Mouse (Mus musculus) midbrain, embryonic 16.5 days (tissue): Measurements from ENCODE around the gene Plpp4. TPM values are rescaled to one million over a fixed set of nuclear protein-coding genes. Genes with fewer than 3 reads are reported as not detected.

ENCODE experiments used
- ATAC-seq: fragments of 200-750 bp; cut with Nextera tagmentation; 2 replicates; pipeline ENCODE4 v1.8.0; 2017; ENCODE audit warnings: moderate TSS enrichment
- H3K27ac ChIP-seq: fragments of 300-500 bp; sonication (generic); 2 replicates; pipeline ENCODE4 v1.5.1; 2014; ENCODE audit warnings: mild to moderate bottlenecking, low read length, mixed read lengths
- H3K27me3 ChIP-seq: fragments of 300-500 bp; sonication (generic); 2 replicates; pipeline ENCODE4 v1.6.1; 2014; ENCODE audit warnings: low read depth, low read length, mixed read lengths; ENCODE audit not compliant: control insufficient read depth, insufficient read depth
- H3K36me3 ChIP-seq: fragments of 300-500 bp; sonication (generic); 2 replicates; pipeline ENCODE4 v1.6.1; 2014; ENCODE audit warnings: mild to moderate bottlenecking, low read length, moderate library complexity, mixed read lengths; ENCODE audit not compliant: control insufficient read depth, insufficient read depth
- H3K4me1 ChIP-seq: fragments of 300-500 bp; sonication (generic); 2 replicates; pipeline ENCODE4 v1.6.1; 2014; ENCODE audit warnings: mild to moderate bottlenecking, low read length, mixed read lengths; ENCODE audit not compliant: control insufficient read depth, insufficient read depth
- H3K4me2 ChIP-seq: fragments of 300-500 bp; sonication (generic); 2 replicates; pipeline ENCODE4 v1.6.1; 2014; ENCODE audit warnings: mild to moderate bottlenecking, low read length, mixed read lengths
- H3K4me3 ChIP-seq: fragments of 300-500 bp; sonication (generic); 2 replicates; pipeline ENCODE4 v1.5.1; 2014; ENCODE audit warnings: low read depth, mild to moderate bottlenecking, low read length, moderate library complexity, mixed read lengths
- H3K9ac ChIP-seq: fragments of 300-500 bp; sonication (generic); 2 replicates; pipeline ENCODE4 v1.6.1; 2014; ENCODE audit warnings: low read depth, low read length, mixed read lengths
- H3K9me3 ChIP-seq: fragments of 300-500 bp; sonication (generic); replicated peaks from 2 replicates; pipeline ENCODE4 v1.6.1; 2014; ENCODE audit warnings: mild to moderate bottlenecking, low read length, mixed read lengths; ENCODE audit not compliant: control insufficient read depth, poor library complexity, severe bottlenecking
- WGBS: fragments of 180-500 bp; shearing (Covaris S2); extraction: QIAGEN DNeasy Blood & Tissue Kit; methylation state at CpG from one replicate; pipeline ENCODE4 v1.1.7; 2014; 5-methylcytosine and 5-hydroxymethylcytosine counted together
- polyA plus RNA-seq: library from polyadenylated mRNA; unstranded; fragments of >200 nt; fragmentation: Nextera tagmentation; extraction: Ambion mirVana; gene quantifications from 2 replicates; pipeline ENCODE4 v1.2.1, GENCODE M21; 2015

Gene Plpp4
- polyA plus RNA-seq = 11.6 and 11.9 TPM in 2 replicates

DNA sequence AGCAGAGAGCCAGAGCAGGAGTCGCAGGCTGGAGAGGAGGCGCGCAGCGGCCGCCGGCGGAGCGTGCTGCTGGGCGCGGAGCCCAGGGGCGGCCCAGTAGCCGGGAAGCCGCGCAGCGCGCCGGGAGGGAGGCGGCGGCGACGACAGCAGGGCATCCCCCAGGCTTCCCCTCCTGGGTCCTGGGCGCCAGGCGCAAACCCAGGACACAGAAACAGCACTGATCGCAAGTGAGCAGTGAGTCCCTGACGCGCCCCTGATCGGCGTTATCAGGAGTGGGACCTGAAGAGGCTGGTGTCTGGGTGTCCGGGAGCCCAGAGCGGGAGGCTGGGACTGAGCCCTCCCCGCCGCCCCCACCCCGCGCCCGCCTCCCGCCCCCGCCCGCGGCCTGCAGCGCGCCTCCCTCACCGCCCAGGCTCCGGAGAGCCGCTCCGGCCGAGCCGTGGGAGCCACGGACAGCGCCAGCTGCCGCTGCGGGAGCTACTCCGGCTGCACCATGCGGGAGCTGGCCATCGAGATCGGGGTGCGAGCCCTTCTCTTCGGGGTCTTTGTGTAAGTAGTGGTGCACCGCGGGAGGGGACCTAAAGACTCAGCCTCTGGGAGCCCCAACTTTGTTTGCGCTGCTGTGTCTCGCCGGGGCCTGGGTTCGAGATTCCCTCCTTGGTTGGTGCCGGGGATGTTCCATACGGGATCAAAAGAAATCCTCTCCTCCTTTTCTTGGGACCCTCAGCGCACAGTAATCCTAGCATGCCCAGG, at the start of gene Plpp4:
Plpp4 (plus strand) TSS at position 411 of the 753 bp plus-strand sequence.
- Histone ChIP-seq H3K4me3 (peak within 1 kb of the TSS; percentile 58), H3K9me3 (no peaks in the 10 kb centered on the region), H3K4me2 (peak within 1 kb of the TSS; percentile 62), H3K27me3 (peaks cover 5% of the 10 kb centered on the region), H3K36me3 (no peaks in the 10 kb centered on the region), H3K9ac (peak within 1 kb of the TSS; percentile 69), H3K4me1 (peaks cover 8% of the 10 kb centered on the region; the same call in 1 of the 2 replicates), H3K27ac (peak within 1 kb of the TSS; percentile 23)
- WGBS = under 1% methylated on average over 52 of the region's 66 CpGs
- peak; percentile 85 for ATAC-seq

DNA sequence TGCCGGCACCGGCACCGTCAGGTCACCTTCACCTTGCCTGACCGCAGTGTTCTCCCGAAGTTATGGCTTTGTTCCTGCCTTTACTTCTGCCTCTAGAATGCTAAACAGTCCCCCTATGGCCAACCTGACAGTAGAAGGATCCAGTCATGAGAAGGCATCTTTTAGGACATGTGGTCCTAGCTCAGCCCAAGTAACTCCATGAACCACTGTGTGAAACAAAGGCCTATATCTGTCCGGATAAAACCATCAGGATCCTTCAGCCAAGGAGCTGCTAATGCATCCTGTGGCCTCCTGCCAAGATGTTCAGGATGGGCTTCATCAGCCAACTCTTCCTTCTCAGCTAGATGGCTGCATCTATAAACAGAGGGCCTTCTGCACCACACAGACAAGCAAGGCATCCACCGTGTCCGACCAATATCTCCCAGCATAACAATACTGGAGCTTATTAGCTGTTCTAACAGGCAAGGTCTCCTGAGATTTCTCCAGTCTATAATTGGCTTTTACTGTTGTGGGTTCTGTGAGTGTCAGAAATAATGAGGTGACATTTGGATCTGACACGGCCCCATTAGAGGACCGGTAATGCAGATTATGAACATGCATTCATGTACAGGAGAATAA, 40.8 kb upstream of the Plpp4 start:
- Histone ChIP-seq H3K36me3 (no peaks in the 10 kb centered on the region), H3K9ac (no peak overlapping the region), H3K27ac (peak overlapping the region; percentile 35; the same call in 1 of the 2 replicates), H3K27me3 (no peaks in the 10 kb centered on the region), H3K9me3 (no peaks in the 10 kb centered on the region), H3K4me2 (no peak overlapping the region), H3K4me3 (no peak overlapping the region), H3K4me1 (no peaks in the 10 kb centered on the region; the same call in 1 of the 2 replicates)
- WGBS = 60% methylated on average over 10 of the region's 10 CpGs
- peak; percentile 60 for ATAC-seq

DNA sequence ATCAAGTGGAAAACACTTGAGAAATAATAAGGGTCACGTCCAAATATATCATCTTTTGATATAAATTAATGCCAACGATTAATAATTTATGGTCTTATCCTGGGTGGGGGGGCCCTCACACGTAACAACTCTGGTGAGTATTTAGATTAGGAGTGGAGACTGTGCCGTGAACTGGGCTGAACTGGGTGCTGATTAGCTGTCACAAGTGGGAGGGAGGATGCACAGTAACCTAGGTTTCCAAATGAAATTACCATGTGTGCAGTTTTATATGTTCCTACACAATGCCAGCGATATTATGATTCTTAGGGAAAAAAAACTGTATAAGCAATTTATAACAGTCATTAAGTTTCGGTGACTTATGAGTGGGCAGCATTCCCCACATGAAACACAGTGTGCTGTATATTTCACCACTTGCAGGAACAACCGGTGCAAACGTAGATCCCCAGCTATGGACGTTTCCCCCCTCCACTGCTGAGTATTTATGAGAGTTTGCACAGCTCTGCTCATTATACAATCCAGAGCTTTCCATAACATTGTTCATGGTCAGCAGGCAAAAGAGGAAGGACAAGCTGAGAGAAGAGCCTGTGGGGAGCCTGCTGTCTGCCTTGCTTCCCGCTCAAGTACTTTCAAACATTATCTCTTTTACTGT, 40.2 kb upstream of the Plpp4 start:
- no peak overlapping the region for H3K4me3 ChIP-seq
- H3K9me3 ChIP-seq = no peaks in the 10 kb centered on the region
- H3K4me1 ChIP-seq = no peaks in the 10 kb centered on the region; the same call in 1 of the 2 replicates
- ATAC-seq = peak; percentile 32; the same call in 1 of the 2 replicates
- H3K4me2 ChIP-seq = no peak overlapping the region
- H3K36me3 ChIP-seq = no peaks in the 10 kb centered on the region
- H3K27ac ChIP-seq = peak overlapping the region; percentile 40; the same call in 1 of the 2 replicates
- H3K9ac ChIP-seq = no peak overlapping the region
- WGBS = 50% methylated on average over 10 of the region's 10 CpGs
- no peaks in the 10 kb centered on the region for H3K27me3 ChIP-seq

DNA sequence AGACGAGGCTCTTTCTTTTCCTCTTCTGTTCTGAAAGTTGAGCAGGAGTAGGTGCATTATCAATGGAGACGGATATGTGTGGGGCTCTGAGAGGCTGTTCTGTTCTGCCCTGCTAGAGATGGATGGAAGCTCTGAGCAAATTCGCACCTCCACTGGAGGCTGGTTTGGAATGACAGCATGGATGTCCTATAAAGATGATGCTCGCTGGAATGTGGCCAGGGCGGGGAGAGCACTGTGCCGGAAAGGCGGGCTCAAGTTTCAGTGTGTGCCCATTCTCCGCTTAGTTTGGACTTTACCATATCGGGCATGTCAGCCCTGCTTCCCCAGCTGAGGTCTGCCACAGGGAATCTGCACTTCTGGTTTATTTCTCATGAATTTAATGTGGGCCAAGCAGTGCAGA, 35.9 kb upstream of the Plpp4 start:
- no peaks in the 10 kb centered on the region for H3K27me3 ChIP-seq
- no peak overlapping the region for H3K4me3 ChIP-seq
- H3K4me1 ChIP-seq = no peaks in the 10 kb centered on the region; the same call in 1 of the 2 replicates
- H3K9ac ChIP-seq = no peak overlapping the region
- H3K4me2 ChIP-seq = no peak overlapping the region
- 82% methylated on average over 9 of the region's 9 CpGs for WGBS
- no peak for ATAC-seq
- no peak overlapping the region for H3K27ac ChIP-seq
- no peaks in the 10 kb centered on the region for H3K36me3 ChIP-seq
- H3K9me3 ChIP-seq = no peaks in the 10 kb centered on the region

DNA sequence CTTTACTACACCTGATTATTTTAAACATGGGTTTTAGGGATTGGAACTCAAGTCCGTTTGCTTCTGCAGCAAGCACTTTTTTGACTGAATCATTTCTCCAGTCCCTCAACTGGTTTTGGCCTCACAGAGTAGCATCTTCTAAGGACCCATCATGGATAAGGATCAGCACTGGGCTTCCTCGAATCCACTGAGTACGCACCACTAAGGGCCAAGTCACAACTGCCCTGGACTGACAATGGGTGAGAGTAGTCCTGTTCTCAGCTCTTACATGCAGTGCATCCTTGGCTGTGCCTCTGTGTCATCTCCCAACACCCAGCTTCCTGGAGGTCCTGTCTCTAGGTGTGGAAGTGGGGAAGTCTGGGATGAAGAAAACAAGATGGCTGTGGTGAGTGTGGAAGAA, 35.2 kb upstream of the Plpp4 start:
- H3K27me3 ChIP-seq = no peaks in the 10 kb centered on the region
- ATAC-seq = no peak
- no peak overlapping the region for H3K4me3 ChIP-seq
- no peaks in the 10 kb centered on the region for H3K9me3 ChIP-seq
- H3K4me2 ChIP-seq = no peak overlapping the region
- no peaks in the 10 kb centered on the region for H3K36me3 ChIP-seq
- no peaks in the 10 kb centered on the region for H3K4me1 ChIP-seq
- 95% methylated on average over 3 of the region's 3 CpGs for WGBS
- no peak overlapping the region for H3K27ac ChIP-seq
- H3K9ac ChIP-seq = no peak overlapping the region

DNA sequence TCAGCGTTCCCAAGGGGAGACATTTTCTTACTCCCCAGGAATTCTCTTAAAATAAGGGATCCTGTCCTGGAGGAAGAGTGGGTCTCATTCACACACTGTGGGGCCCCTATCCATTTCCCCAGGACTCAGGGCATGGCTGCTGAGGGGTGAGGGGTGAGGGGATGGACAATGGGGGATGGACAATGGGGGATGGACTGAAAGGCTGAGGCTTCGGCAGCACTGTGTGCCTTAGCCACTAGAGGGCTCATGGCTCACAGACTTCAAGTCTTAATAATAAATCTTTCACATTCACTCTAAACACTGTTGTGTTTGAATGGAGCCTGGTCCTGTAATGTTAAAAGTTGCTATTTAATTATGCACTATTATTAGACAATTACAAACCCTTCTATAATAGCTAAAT, 21.4 kb upstream of the Plpp4 start:
- Histone ChIP-seq H3K9ac (no peak overlapping the region), H3K27me3 (no peaks in the 10 kb centered on the region), H3K4me3 (no peak overlapping the region), H3K4me2 (no peak overlapping the region), H3K36me3 (no peaks in the 10 kb centered on the region), H3K27ac (no peak overlapping the region), H3K4me1 (no peaks in the 10 kb centered on the region), H3K9me3 (no peaks in the 10 kb centered on the region)
- 48% methylated on average over 2 of the region's 2 CpGs for WGBS
- no peak for ATAC-seq

DNA sequence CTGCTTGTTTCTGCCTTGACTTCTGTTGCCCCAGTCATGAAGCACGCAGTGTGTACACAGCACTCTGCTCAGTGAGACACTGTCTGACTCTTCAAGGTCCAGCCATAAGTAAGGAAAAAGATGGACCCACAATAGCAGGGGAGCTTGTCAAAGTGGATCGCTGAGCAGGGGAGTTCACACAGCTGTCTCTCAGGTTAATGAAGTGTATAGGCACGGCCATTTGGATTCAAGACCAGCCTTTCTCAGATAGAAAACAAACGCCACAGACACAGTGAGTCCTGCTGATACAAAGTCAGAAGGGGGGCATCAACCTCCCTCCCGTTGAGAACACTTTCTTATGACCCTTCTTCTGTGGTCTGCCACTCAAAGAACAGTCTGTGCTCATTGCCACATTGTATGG, 20.8 kb upstream of the Plpp4 start:
- WGBS = 67% methylated on average over 5 of the region's 5 CpGs
- no peak for ATAC-seq
- Histone ChIP-seq H3K4me2 (no peak overlapping the region), H3K9ac (no peak overlapping the region), H3K4me3 (no peak overlapping the region), H3K36me3 (no peaks in the 10 kb centered on the region), H3K4me1 (no peaks in the 10 kb centered on the region), H3K27me3 (no peaks in the 10 kb centered on the region), H3K9me3 (no peaks in the 10 kb centered on the region), H3K27ac (no peak overlapping the region)

DNA sequence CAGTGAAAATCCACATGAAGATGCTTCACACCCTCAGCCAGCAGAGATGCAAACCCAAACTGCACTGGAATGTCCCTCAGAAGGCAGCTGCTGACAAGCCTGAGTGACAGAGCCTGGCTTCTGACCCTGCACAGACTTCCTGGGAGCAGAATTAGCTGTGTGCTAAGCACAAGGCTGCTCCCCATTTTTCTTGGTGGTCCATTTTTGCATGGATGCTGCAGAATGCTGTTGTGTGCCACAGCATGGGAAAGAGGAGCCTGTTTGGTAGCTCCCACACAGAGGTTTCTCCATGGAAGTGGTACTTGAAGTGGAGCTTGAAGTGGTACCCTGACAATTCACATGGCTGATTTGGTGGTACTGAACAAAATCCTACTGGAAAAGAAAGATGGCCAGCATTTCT, 5.8 kb upstream of the Plpp4 start:
- no peak overlapping the region for H3K27ac ChIP-seq
- no peaks in the 10 kb centered on the region for H3K9me3 ChIP-seq
- H3K4me2 ChIP-seq = no peak overlapping the region
- H3K27me3 ChIP-seq = peaks cover 6% of the 10 kb centered on the region
- H3K36me3 ChIP-seq = no peaks in the 10 kb centered on the region
- no peaks in the 10 kb centered on the region for H3K4me1 ChIP-seq
- no peak overlapping the region for H3K9ac ChIP-seq
- H3K4me3 ChIP-seq = no peak overlapping the region
- no peak for ATAC-seq

DNA sequence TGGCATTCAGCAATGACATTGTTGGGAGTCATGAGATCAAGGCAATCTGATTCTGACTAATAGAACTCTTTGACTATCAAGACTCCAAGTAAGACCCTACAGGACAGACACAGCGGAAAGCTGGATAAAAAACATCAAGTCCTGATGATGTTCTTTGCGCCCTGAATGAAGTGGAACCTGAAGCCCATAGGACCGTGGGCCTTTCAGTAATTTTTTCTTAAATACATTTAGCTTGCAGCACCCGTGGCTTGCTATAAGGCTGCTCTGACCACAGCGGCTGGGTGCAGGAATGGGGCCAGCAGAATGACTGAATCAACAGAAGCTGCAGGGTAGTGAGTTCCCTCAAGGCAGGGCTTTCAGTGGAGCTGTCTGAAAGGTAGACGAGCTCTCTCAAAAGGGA, 3.4 kb upstream of the Plpp4 start:
- WGBS = 86% methylated on average over 6 of the region's 6 CpGs

More for the DNA sequence above, 3.4 kb upstream of the Plpp4 start:
- peaks cover 7% of the 10 kb centered on the region for H3K27me3 ChIP-seq
- H3K27ac ChIP-seq = no peak overlapping the region
- H3K4me3 ChIP-seq = no peak overlapping the region
- H3K9me3 ChIP-seq = no peaks in the 10 kb centered on the region
- H3K36me3 ChIP-seq = no peaks in the 10 kb centered on the region
- H3K4me2 ChIP-seq = no peak overlapping the region
- no peak for ATAC-seq
- H3K4me1 ChIP-seq = peaks cover 8% of the 10 kb centered on the region; the same call in 1 of the 2 replicates
- no peak overlapping the region for H3K9ac ChIP-seq
